Mouse (Mus musculus): ENCODE measurements around the gene Vmn2r25. TPM values are rescaled to one million over a fixed set of nuclear protein-coding genes. Genes with fewer than 3 reads are reported as not detected.
"Not testable (repeated sequence)": the region's sequence is repeated elsewhere in the genome, so short reads cannot be mapped to it uniquely, and the experiment has no call there.

The Vmn2r25 gene
- not detected in 2 replicates for total RNA-seq (2017)

- ATAC-seq (replicated peaks; ENCODE audit: low read depth, poor library complexity, severe bottlenecking), result not testable (repeated sequence)
Measured at GRCm38 (mm10) chr6:123853363-123853762, at the start of gene Vmn2r25. Vmn2r25 (minus strand) TSS chr6:123853463.

- ATAC-seq (replicated peaks; ENCODE audit: low read depth, poor library complexity, severe bottlenecking), result no peak
Measured at GRCm38 (mm10) chr6:123819951-123820350, 33.3 kb downstream of the Vmn2r25 start.

DNA sequence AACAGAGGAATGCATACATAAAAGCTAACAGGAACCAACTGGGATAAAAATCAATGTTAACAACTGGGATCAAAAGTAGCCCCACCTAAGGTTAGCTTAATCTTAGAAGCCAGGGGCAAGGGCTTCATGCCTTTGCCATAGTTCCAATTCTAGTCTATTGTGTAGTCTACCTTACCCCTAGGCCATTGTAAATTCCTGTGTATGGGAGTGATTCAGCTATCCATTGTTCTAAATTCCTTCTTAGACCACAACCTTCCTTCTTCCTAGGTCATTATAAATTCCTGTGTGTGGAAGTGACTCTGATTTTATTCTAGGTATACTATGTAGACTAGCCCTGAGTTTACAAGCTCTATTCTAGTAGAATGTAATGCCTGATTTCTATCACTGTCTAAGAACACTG, 43.0 kb downstream of the Vmn2r25 start:
- ATAC-seq (replicated peaks; ENCODE audit: low read depth, poor library complexity, severe bottlenecking), result not testable (repeated sequence)

GRCm38 (mm10) chr6:123793746-123794145, 59.5 kb downstream of the Vmn2r25 start:
- no peak for ATAC-seq (replicated peaks; ENCODE audit: low read depth, poor library complexity, severe bottlenecking)

DNA sequence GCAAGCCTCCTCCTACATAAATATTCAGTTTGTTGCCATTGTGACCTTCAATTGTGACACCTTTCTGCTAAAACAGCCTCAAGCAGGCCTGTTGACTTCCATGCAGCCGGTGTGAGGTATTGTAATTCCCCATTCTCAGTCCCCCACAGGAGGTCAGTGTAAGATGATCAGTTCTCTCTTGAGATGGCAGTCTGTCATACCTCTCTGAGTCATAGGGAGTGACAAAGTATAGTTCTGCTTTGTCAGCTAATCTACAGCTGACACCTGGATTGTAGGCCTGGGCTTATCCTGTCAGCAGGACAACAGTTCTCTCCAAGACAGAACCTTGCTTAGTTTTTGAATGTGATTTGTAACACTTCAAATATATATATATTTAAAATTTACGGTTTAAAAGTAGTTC, 68.4 kb downstream of the Vmn2r25 start:
- ATAC-seq (replicated peaks; ENCODE audit: low read depth, poor library complexity, severe bottlenecking), result no peak

GRCm38 (mm10) chr6:123778579-123778978, 74.7 kb downstream of the Vmn2r25 start, which contains the start of gene Vmn2r24:
Vmn2r24 (plus strand) TSS chr6:123778879.
- no peak for ATAC-seq (replicated peaks; ENCODE audit: low read depth, poor library complexity, severe bottlenecking)

Other genes with a start within 250 kb of the Vmn2r25 start
- gene Vmn2r22, start 202.7 kb downstream of the Vmn2r25 start, total RNA-seq (2017), result not detected in 2 replicates
- gene Vmn2r23, start 150.8 kb downstream of the Vmn2r25 start, total RNA-seq (2017), result not detected in 2 replicates
- not detected in 2 replicates for gene Vmn2r24, start 74.6 kb downstream of the Vmn2r25 start, total RNA-seq (2017)
- not detected in 2 replicates for gene Vmn2r26, start 171.1 kb upstream of the Vmn2r25 start, total RNA-seq (2017)

Measured in common myeloid progenitor, adult 5-6 weeks (primary cell).